Mouse (Mus musculus) forelimb bud, embryonic 11.5 days (tissue): Measurements from ENCODE around the gene Tanc1.

Experiments used
- DNase-seq: peaks from one replicate; pipeline ENCODE4 v3.0.0-alpha.2; 2012; ENCODE audit warnings: low read depth, low spot score

The Tanc1 gene

GRCm38 (mm10) chr2:59717746-59718294 is 106.0 kb downstream of the Tanc1 start:
- DNase-seq: no peak

- no peak for DNase-seq
Measured at GRCm38 (mm10) chr2:59718601-59719416, 107.0 kb downstream of the Tanc1 start.

- no peak for DNase-seq
Measured at GRCm38 (mm10) chr2:59719831-59720230, 108.0 kb downstream of the Tanc1 start.

- no peak for DNase-seq
Measured at GRCm38 (mm10) chr2:59721119-59721518, 109.3 kb downstream of the Tanc1 start.

- peak; percentile 74 for DNase-seq
Measured at GRCm38 (mm10) chr2:59721758-59722157, 109.9 kb downstream of the Tanc1 start.

GRCm38 (mm10) chr2:59723311-59723710 is 111.5 kb downstream of the Tanc1 start:
- DNase-seq: no peak

GRCm38 (mm10) chr2:59725518-59726185 is 113.8 kb downstream of the Tanc1 start:
- DNase-seq: no peak

- no peak for DNase-seq
Measured at GRCm38 (mm10) chr2:59731831-59732230, 120.0 kb downstream of the Tanc1 start.

GRCm38 (mm10) chr2:59733410-59733809 is 121.6 kb downstream of the Tanc1 start:
- DNase-seq: no peak

GRCm38 (mm10) chr2:59736401-59736898 is 124.6 kb downstream of the Tanc1 start:
- no peak for DNase-seq

- DNase-seq: no peak
Measured at GRCm38 (mm10) chr2:59737368-59737767, 125.5 kb downstream of the Tanc1 start.

- DNase-seq: no peak
Measured at GRCm38 (mm10) chr2:59738356-59738755, 126.5 kb downstream of the Tanc1 start.

- DNase-seq: no peak
Measured at GRCm38 (mm10) chr2:59739036-59739435, 127.2 kb downstream of the Tanc1 start.

- DNase-seq: no peak
Measured at GRCm38 (mm10) chr2:59742500-59743116, 130.8 kb downstream of the Tanc1 start.

GRCm38 (mm10) chr2:59745428-59745827 is 133.6 kb downstream of the Tanc1 start:
- peak; percentile 74 for DNase-seq

GRCm38 (mm10) chr2:59746070-59746469 is 134.2 kb downstream of the Tanc1 start:
- no peak for DNase-seq

- DNase-seq: no peak
Measured at GRCm38 (mm10) chr2:59747757-59748156, 135.9 kb downstream of the Tanc1 start.

GRCm38 (mm10) chr2:59749371-59749770 is 137.5 kb downstream of the Tanc1 start:
- no peak for DNase-seq

- no peak for DNase-seq
Measured at GRCm38 (mm10) chr2:59751172-59751571, 139.3 kb downstream of the Tanc1 start.

- no peak for DNase-seq
Measured at GRCm38 (mm10) chr2:59752148-59752547, 140.3 kb downstream of the Tanc1 start.

- no peak for DNase-seq
Measured at GRCm38 (mm10) chr2:59752766-59753165, 140.9 kb downstream of the Tanc1 start.

- no peak for DNase-seq
Measured at GRCm38 (mm10) chr2:59756137-59756753, 144.4 kb downstream of the Tanc1 start.
